Mouse (Mus musculus): ENCODE data around the gene Cdcp2. TPM values are rescaled to one million over a fixed set of nuclear protein-coding genes. Genes with fewer than 3 reads are reported as not detected.

The Cdcp2 gene
- total and polyA plus RNA-seq, 2 experiments from 2014 or later: not detected

- 18% methylated on average over 13 of the region's 13 CpGs for WGBS
- no peak overlapping the region for H3K4me3 ChIP-seq (ENCODE audit: low read depth, low read length)
- no peaks in the 10 kb centered on the region for H3K4me1 ChIP-seq (ENCODE audit: insufficient read depth)
- ATAC-seq (no peak), DNase-seq (no peak)
- H3K36me3 ChIP-seq (ENCODE audit: insufficient read depth): no peaks in the 10 kb centered on the region
- H3K27ac ChIP-seq (ENCODE audit: low read depth, low read length): no peak overlapping the region
- H3K9ac ChIP-seq: no peak overlapping the region
- no peak overlapping the region for H3K4me2 ChIP-seq (ENCODE audit: low read depth)
- H3K27me3 ChIP-seq (ENCODE audit: insufficient read depth, low read length): no peaks in the 10 kb centered on the region
- no peaks in the 10 kb centered on the region for H3K9me3 ChIP-seq (ENCODE audit: low read length)
- no peak for TF ChIP-seq CTCF (IDR thresholded peaks at IDR 0.05; ENCODE audit: low read depth)
These were observed 31.4 kb downstream of the Cdcp2 start for GRCm38 (mm10) chr4:107127901-107128669.

GRCm38 (mm10) chr4:107129373-107129772, 32.7 kb downstream of the Cdcp2 start:
- WGBS: 81% methylated on average over 8 of the region's 8 CpGs
- TF ChIP-seq CTCF (IDR thresholded peaks at IDR 0.05; ENCODE audit: low read depth): no peak
- no peak overlapping the region for H3K9ac ChIP-seq
- H3K4me1 ChIP-seq (ENCODE audit: insufficient read depth): no peaks in the 10 kb centered on the region
- ATAC-seq (no peak), DNase-seq (no peak)
- H3K4me2 ChIP-seq (ENCODE audit: low read depth): no peak overlapping the region
- H3K36me3 ChIP-seq (ENCODE audit: insufficient read depth): no peaks in the 10 kb centered on the region
- H3K27me3 ChIP-seq (ENCODE audit: insufficient read depth, low read length): no peaks in the 10 kb centered on the region
- no peak overlapping the region for H3K4me3 ChIP-seq (ENCODE audit: low read depth, low read length)
- H3K9me3 ChIP-seq (ENCODE audit: low read length): no peaks in the 10 kb centered on the region
- no peak overlapping the region for H3K27ac ChIP-seq (ENCODE audit: low read depth, low read length)

GRCm38 (mm10) chr4:107130534-107130933, 33.8 kb downstream of the Cdcp2 start:
- no peaks in the 10 kb centered on the region for H3K36me3 ChIP-seq (ENCODE audit: insufficient read depth)
- no peaks in the 10 kb centered on the region for H3K4me1 ChIP-seq (ENCODE audit: insufficient read depth)
- no peak overlapping the region for H3K9ac ChIP-seq
- WGBS: 30% methylated on average over 9 of the region's 9 CpGs
- no peaks in the 10 kb centered on the region for H3K27me3 ChIP-seq (ENCODE audit: insufficient read depth, low read length)
- no peak for TF ChIP-seq CTCF (IDR thresholded peaks at IDR 0.05; ENCODE audit: low read depth)
- H3K9me3 ChIP-seq (ENCODE audit: low read length): no peaks in the 10 kb centered on the region
- H3K4me2 ChIP-seq (ENCODE audit: low read depth): no peak overlapping the region
- DNase-seq (no peak), ATAC-seq (no peak)
- no peak overlapping the region for H3K27ac ChIP-seq (ENCODE audit: low read depth, low read length)
- H3K4me3 ChIP-seq (ENCODE audit: low read depth, low read length): no peak overlapping the region

GRCm38 (mm10) chr4:107134891-107135290, 38.2 kb downstream of the Cdcp2 start:
- Histone ChIP-seq H3K4me1 (ENCODE audit: insufficient read depth) (0 out of 2 replicates have a peak, but pooled peaks cover 1% of the 10 kb centered on the region), H3K9ac (no peak overlapping the region), H3K9me3 (ENCODE audit: low read length) (no peaks in the 10 kb centered on the region), H3K36me3 (ENCODE audit: insufficient read depth) (no peaks in the 10 kb centered on the region), H3K27ac (ENCODE audit: low read depth, low read length) (no peak overlapping the region), H3K4me2 (ENCODE audit: low read depth) (no peak overlapping the region), H3K27me3 (ENCODE audit: insufficient read depth, low read length) (no peaks in the 10 kb centered on the region), H3K4me3 (ENCODE audit: low read depth, low read length) (no peak overlapping the region)
- 96% methylated on average over 3 of the region's 3 CpGs for WGBS
- no peak for ATAC-seq
- no peak for TF ChIP-seq CTCF (IDR thresholded peaks at IDR 0.05; ENCODE audit: low read depth)
- no peak for DNase-seq

- Histone ChIP-seq H3K9me3 (ENCODE audit: low read length) (no peaks in the 10 kb centered on the region), H3K27ac (ENCODE audit: low read depth, low read length) (no peak overlapping the region), H3K4me2 (ENCODE audit: low read depth) (no peak overlapping the region), H3K4me3 (ENCODE audit: low read depth, low read length) (no peak overlapping the region), H3K27me3 (ENCODE audit: insufficient read depth, low read length) (no peaks in the 10 kb centered on the region), H3K4me1 (ENCODE audit: insufficient read depth) (0 out of 2 replicates have a peak, but pooled peaks cover 3% of the 10 kb centered on the region), H3K9ac (no peak overlapping the region), H3K36me3 (ENCODE audit: insufficient read depth) (no peaks in the 10 kb centered on the region)
- 76% methylated on average over 5 of the region's 5 CpGs for whole genome bisulfite sequencing
- no peak for ATAC-seq
- DNase-seq: no peak
- no peak for TF ChIP-seq CTCF (IDR thresholded peaks at IDR 0.05; ENCODE audit: low read depth)
These were observed 39.0 kb downstream of the Cdcp2 start for GRCm38 (mm10) chr4:107135663-107136062.

- no peak overlapping the region for H3K4me2 ChIP-seq (ENCODE audit: low read depth)
- H3K36me3 ChIP-seq (ENCODE audit: insufficient read depth): no peaks in the 10 kb centered on the region
- ATAC-seq (no peak), DNase-seq (no peak)
- H3K27me3 ChIP-seq (ENCODE audit: insufficient read depth, low read length): no peaks in the 10 kb centered on the region
- no peak overlapping the region for H3K9ac ChIP-seq
- WGBS: 59% methylated on average over 3 of the region's 3 CpGs
- H3K9me3 ChIP-seq (ENCODE audit: low read length): no peaks in the 10 kb centered on the region
- TF ChIP-seq CTCF (IDR thresholded peaks at IDR 0.05; ENCODE audit: low read depth): no peak
- 0 out of 2 replicates have a peak, but pooled peaks cover 3% of the 10 kb centered on the region for H3K4me1 ChIP-seq (ENCODE audit: insufficient read depth)
- no peak overlapping the region for H3K27ac ChIP-seq (ENCODE audit: low read depth, low read length)
- H3K4me3 ChIP-seq (ENCODE audit: low read depth, low read length): no peak overlapping the region
These were observed 39.8 kb downstream of the Cdcp2 start for GRCm38 (mm10) chr4:107136531-107136930.

GRCm38 (mm10) chr4:107138948-107139835, 42.5 kb downstream of the Cdcp2 start:
- no peak overlapping the region for H3K4me2 ChIP-seq (ENCODE audit: low read depth)

More at GRCm38 (mm10) chr4:107138948-107139835, 42.5 kb downstream of the Cdcp2 start:
- H3K4me3 ChIP-seq (ENCODE audit: low read depth, low read length): no peak overlapping the region
- H3K36me3 ChIP-seq (ENCODE audit: insufficient read depth): peaks cover 5% of the 10 kb centered on the region; the same call in 1 of the 2 replicates
- H3K27ac ChIP-seq (ENCODE audit: low read depth, low read length): no peak overlapping the region
- peak; percentile 64 for ATAC-seq
- 0 out of 2 replicates have a peak, but pooled peaks cover 3% of the 10 kb centered on the region for H3K4me1 ChIP-seq (ENCODE audit: insufficient read depth)
- no peaks in the 10 kb centered on the region for H3K9me3 ChIP-seq (ENCODE audit: low read length)
- WGBS: 22% methylated on average over 37 of the region's 37 CpGs
- H3K27me3 ChIP-seq (ENCODE audit: insufficient read depth, low read length): no peaks in the 10 kb centered on the region
- no peak overlapping the region for H3K9ac ChIP-seq
- TF ChIP-seq CTCF (IDR thresholded peaks at IDR 0.05; ENCODE audit: low read depth): 0 out of 2 replicates have a peak, but pooled peaks have one; percentile 6
- peak; percentile 37 for DNase-seq
